Mouse (Mus musculus) CH12.LX (cell line): ENCODE measurements around the gene Pde1a. TPM values are rescaled to one million over a fixed set of nuclear protein-coding genes. Genes with fewer than 3 reads are reported as not detected.

Experiments
- DNase-seq: peaks from one replicate; pipeline ENCODE4 v3.0.0-alpha.2; 2013; ENCODE audit errors: extremely low read depth
- H3K27ac ChIP-seq: 2 replicates; pipeline ENCODE4 v1.5.1; 2012; ENCODE audit warnings: low read depth, mild to moderate bottlenecking, control low read depth, moderate library complexity; ENCODE audit not compliant: insufficient read depth
- H3K27me3 ChIP-seq: replicated peaks from 2 replicates; pipeline ENCODE3; 2012; ENCODE audit warnings: inconsistent platforms
- H3K36me3 ChIP-seq, 2 experiments: replicated peaks in 1 of 2; 2 replicates each; pipeline versions ENCODE3 to v1.6.1; 2012; ENCODE audit warnings: inconsistent platforms in 1 of 2, low read length in 1 of 2, mild to moderate bottlenecking in 1 of 2, mixed read lengths in 1 of 2, moderate library complexity in 1 of 2; ENCODE audit not compliant: control insufficient read depth in 1 of 2, insufficient read depth in 1 of 2
- H3K4me1 ChIP-seq, 2 experiments: 2 replicates each; pipeline ENCODE4 v1.6.1; 2012; ENCODE audit warnings: inconsistent platforms in 1 of 2, moderate library complexity in 1 of 2; ENCODE audit not compliant: insufficient read depth in 2 of 2, control insufficient read depth in 1 of 2
- H3K4me2 ChIP-seq: 2 replicates; pipeline ENCODE4 v1.6.1; 2012; ENCODE audit warnings: low read depth, mild to moderate bottlenecking, control low read depth; ENCODE audit not compliant: poor library complexity, insufficient read depth, severe bottlenecking
- H3K4me3 ChIP-seq, 3 experiments: fragments of 150-350 bp in 1 of 3; sonication (generic) in 1 of 3; replicated peaks in 1 of 3; 2 replicates each; pipeline versions ENCODE3 to v1.5.1; 2011 to 2012; ENCODE audit warnings: low read depth in 2 of 3, low read length in 2 of 3, mild to moderate bottlenecking in 2 of 3, moderate library complexity in 2 of 3, control low read depth in 1 of 3, improper control_type of control experiment in 1 of 3, inconsistent platforms in 1 of 3, mixed read lengths in 1 of 3; ENCODE audit not compliant: poor library complexity in 1 of 3
- H3K79me2 ChIP-seq: replicated peaks from 2 replicates; pipeline ENCODE4 v1.6.1; 2012; ENCODE audit warnings: mild to moderate bottlenecking, moderate library complexity; ENCODE audit not compliant: control insufficient read depth, poor library complexity, insufficient read depth, severe bottlenecking; ENCODE audit errors: extremely low read depth
- H3K9ac ChIP-seq: 2 replicates; pipeline ENCODE4 v1.6.1; 2012; ENCODE audit warnings: low read depth, mild to moderate bottlenecking, control low read depth, moderate library complexity; ENCODE audit not compliant: insufficient read depth
- H3K9me3 ChIP-seq: replicated peaks from 2 replicates; pipeline ENCODE3; 2012; ENCODE audit warnings: low read length, inconsistent platforms, mixed read lengths
- BHLHE40 ChIP-seq: IDR thresholded peaks from 2 replicates; pipeline ENCODE4 v1.6.1; 2011; ENCODE audit warnings: mild to moderate bottlenecking, low read depth, low read length, improper control_type of control experiment
- CHD1 ChIP-seq: IDR thresholded peaks from 2 replicates; pipeline ENCODE4 v1.6.1; 2012; ENCODE audit warnings: low read depth, low read length, improper control_type of control experiment, inconsistent platforms
- CTCF ChIP-seq, 2 experiments: IDR thresholded peaks in 1 of 2; conservative IDR thresholded peaks in 1 of 2; 2 replicates each; pipeline ENCODE4 v1.5.1; 2011 to 2012; ENCODE audit warnings: low read depth in 2 of 2, low read length in 2 of 2, improper control_type of control experiment in 1 of 2, inconsistent platforms in 1 of 2, mild to moderate bottlenecking in 1 of 2, moderate library complexity in 1 of 2
- GABPA ChIP-seq: IDR thresholded peaks from 2 replicates; pipeline ENCODE4 v1.6.1; 2012; ENCODE audit warnings: low read depth, low read length, improper control_type of control experiment, inconsistent platforms; ENCODE audit not compliant: insufficient replicate concordance
- IRF4 ChIP-seq: IDR thresholded peaks from 2 replicates; pipeline ENCODE4 v1.6.1; 2014; ENCODE audit warnings: low read depth, mild to moderate bottlenecking, inconsistent platforms, low read length, improper control_type of control experiment
- JUN ChIP-seq: IDR thresholded peaks from 2 replicates; pipeline ENCODE4 v1.6.1; 2011; ENCODE audit warnings: low read depth, mild to moderate bottlenecking, low read length, improper control_type of control experiment, moderate library complexity; ENCODE audit not compliant: insufficient read depth
- KAT2A ChIP-seq: IDR thresholded peaks from 2 replicates; pipeline ENCODE4 v1.6.1; 2012; ENCODE audit warnings: low read length, improper control_type of control experiment, inconsistent platforms; ENCODE audit not compliant: insufficient replicate concordance
- MXI1 ChIP-seq: IDR thresholded peaks from 2 replicates; pipeline ENCODE4 v1.6.1; 2011; ENCODE audit warnings: mild to moderate bottlenecking, low read depth, low read length, improper control_type of control experiment
- NELFE ChIP-seq: IDR thresholded peaks from 2 replicates; pipeline ENCODE4 v1.6.1; 2011; ENCODE audit warnings: low read depth, low read length, improper control_type of control experiment
- PAX5 ChIP-seq: IDR thresholded peaks from 2 replicates; pipeline ENCODE4 v1.6.1; 2012; ENCODE audit warnings: low read length, inconsistent platforms, mixed read lengths
- POLR2A ChIP-seq: IDR thresholded peaks from 2 replicates; pipeline ENCODE4 v1.6.1; 2011; ENCODE audit warnings: low read depth, mild to moderate bottlenecking, improper control_type of control experiment, low read length
- SIN3A ChIP-seq: IDR thresholded peaks from 2 replicates; pipeline ENCODE4 v1.6.1; 2012; ENCODE audit warnings: low read length, improper control_type of control experiment, inconsistent platforms
- TBP ChIP-seq: conservative IDR thresholded peaks from 2 replicates; pipeline ENCODE4 v1.6.1; 2011; ENCODE audit warnings: low read depth, low read length, improper control_type of control experiment
- UBTF ChIP-seq: IDR thresholded peaks from 2 replicates; pipeline ENCODE4 v1.6.1; 2012; ENCODE audit warnings: low read depth, mild to moderate bottlenecking, inconsistent platforms, low read length, improper control_type of control experiment, moderate library complexity
- USF2 ChIP-seq: conservative IDR thresholded peaks from 2 replicates; pipeline ENCODE4 v1.6.1; 2011; ENCODE audit warnings: low read depth, low read length, improper control_type of control experiment
- ZC3H11A ChIP-seq: IDR thresholded peaks from 2 replicates; pipeline ENCODE4 v1.6.1; 2012; ENCODE audit warnings: low read depth, mild to moderate bottlenecking, inconsistent platforms, low read length, improper control_type of control experiment
- ZNF384 ChIP-seq: IDR thresholded peaks from 2 replicates; pipeline ENCODE4 v1.6.1; 2012; ENCODE audit warnings: low read depth, low read length, improper control_type of control experiment, inconsistent platforms
- dilution Hi-C: fragments of 300-500 bp; cut with MboI; formaldehyde crosslinking; loops from 2 replicates; pipeline ENCODE4 v1.14.3; 2020; ENCODE audit warnings: low sequenced_read_pairs; ENCODE audit not compliant: extremely low pct_unique_long_range_greater_than_20kb, extremely low pct_ligation_motif_present
- in situ Hi-C: fragments of 300-500 bp; cut with MboI; formaldehyde crosslinking; loops from 3 replicates; pipeline ENCODE4 v1.14.3; 2019; ENCODE audit warnings: low sequenced_read_pairs, low pct_ligation_motif_present, low pct_unique_long_range_greater_than_20kb, mixed read lengths
- polyA plus RNA-seq: library from polyadenylated mRNA; unstranded; fragments of >175 nt; gene quantifications from 2 replicates; pipeline ENCODE4 v1.2.1, GENCODE M21; 2012; ENCODE audit warnings: low read depth; ENCODE audit not compliant: insufficient read length
- total RNA-seq, 2 experiments: library from RNA; depleted of rRNA; stranded (reverse); fragments of 300-350 nt in 1 of 2; fragments of >200 nt in 1 of 2; gene quantifications; 2 replicates each; pipeline ENCODE4 v1.2.3; 2012 to 2014

Gene Pde1a
- total and polyA plus RNA-seq, 3 experiments, result 0.05 to 0.08 TPM; not detected in 1

DNA sequence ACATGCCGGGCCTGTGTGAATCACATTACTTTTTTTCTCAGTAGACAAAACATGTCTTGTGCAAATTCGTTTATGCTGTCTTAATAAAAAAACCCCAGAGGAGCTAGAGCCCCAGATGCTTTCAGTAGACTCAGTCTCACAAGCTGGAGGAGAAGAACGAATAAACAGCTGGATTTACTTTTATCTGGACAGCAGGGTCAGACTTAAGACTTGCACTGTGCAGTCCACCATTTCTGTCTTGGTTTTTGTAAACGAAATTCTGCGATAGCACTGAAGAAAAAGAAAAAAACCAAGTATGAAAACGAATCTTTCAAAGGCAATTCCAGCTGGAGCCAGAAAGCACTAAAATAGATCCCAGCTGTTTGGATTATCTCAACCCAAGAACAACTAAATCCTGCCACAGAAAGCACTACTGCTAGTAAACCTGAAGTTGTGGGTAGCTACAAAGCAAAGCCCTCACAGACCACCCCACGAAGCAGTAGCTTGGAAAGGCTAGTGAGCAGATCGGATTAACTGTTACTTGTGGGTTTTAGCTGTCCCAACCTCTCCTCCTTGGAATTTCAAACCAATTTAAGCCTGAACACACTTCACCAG lies 343.6 kb downstream of the Pde1a start:
- in situ Hi-C loops, result no loop called here
- Histone ChIP-seq H3K27ac (no peak overlapping the region), H3K4me1 (0 out of 4 replicates have a peak, but pooled peaks cover 0 to 2% of the 10 kb centered on the region in 2 experiments), H3K27me3 (no peaks in the 10 kb centered on the region), H3K79me2 (no peaks in the 10 kb centered on the region), H3K4me2 (no peak overlapping the region), H3K4me3 (no peak overlapping the region), H3K9ac (no peak overlapping the region), H3K36me3 (no peaks in the 10 kb centered on the region), H3K9me3 (no peaks in the 10 kb centered on the region)
- no peak for TF ChIP-seq GABPA
- TF ChIP-seq KAT2A, result no peak
- no peak for TF ChIP-seq ZNF384
- no peak for TF ChIP-seq PAX5
- TF ChIP-seq JUN, result no peak
- TF ChIP-seq MXI1, result no peak
- TF ChIP-seq BHLHE40, result no peak
- TF ChIP-seq UBTF, result no peak
- no peak for TF ChIP-seq NELFE
- no peak for TF ChIP-seq CTCF (conservative IDR thresholded peaks at IDR 0.05 in 1 of 2, IDR thresholded peaks at IDR 0.05 in 1 of 2; ENCODE audit: low read depth in 2 of 2, low read length in 2 of 2)
- no peak for TF ChIP-seq IRF4
- TF ChIP-seq POLR2A, result no peak
- no peak for TF ChIP-seq CHD1
- no peak for TF ChIP-seq TBP
- no peak for TF ChIP-seq SIN3A
- TF ChIP-seq USF2, result no peak
- no peak for TF ChIP-seq ZC3H11A
- no peak for DNase-seq
- dilution Hi-C loops, result no loop called here

Other genes starting within 250 kb of the Pde1a start
- gene Prdx6b, start 163.0 kb upstream of the Pde1a start, total RNA-seq (2012; rRNA removed), result not detected in 2 replicates
- gene Prdx6b, start 163.0 kb upstream of the Pde1a start, total RNA-seq (2014; rRNA removed), result not detected in 2 replicates
- not detected in 2 replicates for gene Prdx6b, start 163.0 kb upstream of the Pde1a start, polyA plus RNA-seq
- gene Dnajc10, start 186.0 kb upstream of the Pde1a start, total RNA-seq (2012; rRNA removed), result 48.3 and 53.6 TPM in 2 replicates
- 81.3 and 87.7 TPM in 2 replicates for gene Dnajc10, start 186.0 kb upstream of the Pde1a start, total RNA-seq (2014; rRNA removed)
- gene Dnajc10, start 186.0 kb upstream of the Pde1a start, polyA plus RNA-seq, result 57.9 and 65.1 TPM in 2 replicates